Mouse (Mus musculus) testis, adult 2 months (tissue): ENCODE measurements around the gene Gm27029. TPM values are rescaled to one million over a fixed set of nuclear protein-coding genes. Genes with fewer than 3 reads are reported as not detected.
"Not testable (repeated sequence)": the region's sequence is repeated elsewhere in the genome, so short reads cannot be mapped to it uniquely, and the experiment has no call there.

Experiments
- H3K27ac ChIP-seq: fragments of 200-500 bp; 2 replicates; pipeline ENCODE4 v1.5.1; 2012; ENCODE audit warnings: low read depth, low read length; ENCODE audit not compliant: control insufficient read depth, insufficient read depth
- H3K27me3 ChIP-seq: fragments of 200-500 bp; 2 replicates; pipeline ENCODE4 v1.6.1; 2012; ENCODE audit warnings: mild to moderate bottlenecking, low read length, moderate library complexity; ENCODE audit not compliant: control insufficient read depth, insufficient read depth
- H3K36me3 ChIP-seq: fragments of 200-500 bp; 2 replicates; pipeline ENCODE4 v1.6.1; 2012; ENCODE audit warnings: mild to moderate bottlenecking, low read length; ENCODE audit not compliant: control insufficient read depth, insufficient read depth
- H3K4me1 ChIP-seq: fragments of 200-500 bp; 2 replicates; pipeline ENCODE4 v1.6.1; 2012; ENCODE audit warnings: low read length; ENCODE audit not compliant: control insufficient read depth, insufficient read depth
- H3K4me3 ChIP-seq: fragments of 200-500 bp; 2 replicates; pipeline ENCODE4 v1.5.1; 2012; ENCODE audit warnings: low read depth, mild to moderate bottlenecking, low read length, moderate library complexity, mixed read lengths; ENCODE audit not compliant: control insufficient read depth
- CTCF ChIP-seq: fragments of 200-500 bp; IDR thresholded peaks from 2 replicates; pipeline ENCODE4 v1.5.1; 2012; ENCODE audit warnings: low read depth, mild to moderate bottlenecking, inconsistent platforms, low read length, moderate library complexity; ENCODE audit not compliant: control insufficient read depth, insufficient read depth, insufficient replicate concordance
- POLR2A ChIP-seq: fragments of 200-500 bp; IDR thresholded peaks from 2 replicates; pipeline ENCODE4 v1.6.1; 2012; ENCODE audit warnings: low read depth, mild to moderate bottlenecking, inconsistent platforms, low read length, moderate library complexity; ENCODE audit not compliant: control insufficient read depth
- polyA plus RNA-seq: library from polyadenylated mRNA; depleted of rRNA; stranded (reverse); fragments of >200 nt; gene quantifications from 2 replicates; pipeline ENCODE4 v1.2.3, GENCODE M21; 2012

Gene Gm27029
- polyA plus RNA-seq, 1 experiment = 0.14 TPM

DNA sequence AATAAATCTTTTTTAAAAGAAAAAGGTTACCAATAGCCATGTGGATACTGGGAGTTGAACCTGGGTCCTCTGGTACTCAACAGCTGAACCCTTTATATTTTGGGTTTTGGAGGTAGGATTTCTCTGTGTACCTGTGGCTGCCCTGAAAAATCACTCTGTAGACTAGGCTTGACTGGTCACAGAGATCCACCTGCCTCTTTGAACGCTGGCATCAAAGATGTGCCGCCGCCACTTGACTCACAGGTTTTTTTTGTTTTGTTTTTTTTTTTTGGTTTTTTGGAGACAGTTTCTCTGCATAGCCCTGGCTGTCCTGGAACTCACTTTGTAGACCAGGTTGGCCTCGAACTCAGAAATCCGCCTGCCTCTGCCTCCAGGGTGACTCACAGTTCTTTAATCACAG lies 23.2 kb upstream of the Gm27029 start:
- Histone ChIP-seq H3K36me3 (peaks cover 4% of the 10 kb centered on the region), H3K4me3 (no peak overlapping the region), H3K4me1 (no peaks in the 10 kb centered on the region), H3K27me3 (no peaks in the 10 kb centered on the region), H3K27ac (no peak overlapping the region)
- TF ChIP-seq POLR2A = no peak
- no peak for TF ChIP-seq CTCF

DNA sequence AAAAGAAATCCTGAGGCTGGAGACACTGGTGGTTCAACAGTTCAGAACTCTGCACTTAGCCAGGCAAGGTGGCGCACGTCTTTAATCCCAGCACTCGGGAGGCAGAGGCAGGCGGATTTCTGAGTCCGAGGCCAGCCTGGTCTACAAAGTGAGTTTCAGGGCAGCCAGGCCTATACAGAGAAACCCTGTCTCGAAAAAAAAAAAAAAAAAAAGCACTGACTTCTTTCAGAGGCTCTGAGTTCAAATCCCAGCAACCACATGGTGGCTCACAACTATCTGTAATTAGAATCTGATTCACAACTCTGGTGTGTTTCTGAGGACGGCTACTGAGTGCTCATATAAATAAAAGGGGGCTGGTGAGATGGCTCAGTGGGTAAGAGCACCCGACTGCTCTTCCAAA lies 22.3 kb upstream of the Gm27029 start:
- H3K27ac ChIP-seq, H3K27me3 ChIP-seq, H3K4me1 ChIP-seq, H3K4me3 ChIP-seq, H3K36me3 ChIP-seq: not testable (repeated sequence)

DNA sequence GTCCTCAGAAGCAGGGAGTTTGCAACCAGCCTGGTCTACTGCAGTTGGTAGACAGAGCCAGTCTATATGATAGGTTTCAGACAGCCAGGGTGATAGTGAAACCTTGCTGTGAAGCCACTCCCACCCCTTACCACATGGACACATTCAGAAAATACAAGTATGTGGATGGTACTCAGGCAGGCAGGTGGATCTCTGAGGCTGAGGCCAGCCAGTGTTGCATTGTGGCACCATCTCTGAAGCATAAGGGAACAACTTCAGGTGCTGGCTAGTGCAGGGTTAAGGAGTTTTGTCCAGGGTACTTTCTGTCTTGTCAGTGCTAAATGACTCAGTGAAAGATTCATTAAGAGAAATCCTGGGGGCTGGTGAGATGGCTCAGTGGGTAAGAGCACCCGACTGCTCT lies 21.7 kb upstream of the Gm27029 start:
- Histone ChIP-seq H3K4me3 (no peak overlapping the region), H3K4me1 (no peaks in the 10 kb centered on the region; the same call in 1 of the 2 replicates), H3K27ac (no peak overlapping the region), H3K36me3 (peaks cover 4% of the 10 kb centered on the region), H3K27me3 (no peaks in the 10 kb centered on the region)
- TF ChIP-seq POLR2A (no peak), CTCF (no peak)

DNA sequence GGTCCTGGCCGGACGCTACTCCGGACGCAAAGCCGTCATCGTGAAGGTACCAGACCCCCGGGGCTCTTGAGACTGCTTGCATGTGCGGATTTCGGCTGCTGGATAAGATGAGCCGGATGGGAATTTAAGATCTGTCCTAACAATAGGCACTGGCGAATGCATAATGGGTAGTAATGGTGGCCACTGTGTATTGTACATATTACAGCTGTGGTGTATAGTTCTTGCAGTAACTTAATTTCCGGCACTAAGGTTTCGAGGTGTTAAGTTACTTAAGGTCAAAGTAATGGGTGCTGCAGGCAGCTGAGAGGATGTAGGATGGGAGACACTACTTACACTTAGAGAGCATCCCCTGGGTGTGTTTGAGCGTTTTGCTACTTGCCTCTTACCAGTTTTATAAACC lies 18.2 kb upstream of the Gm27029 start:
- Histone ChIP-seq H3K4me1 (no peaks in the 10 kb centered on the region; the same call in 1 of the 2 replicates), H3K27me3 (no peaks in the 10 kb centered on the region), H3K36me3 (peaks cover 4% of the 10 kb centered on the region), H3K4me3 (peak overlapping the region; percentile 81), H3K27ac (peak overlapping the region; percentile 82)
- no peak for TF ChIP-seq POLR2A
- TF ChIP-seq CTCF = no peak

DNA sequence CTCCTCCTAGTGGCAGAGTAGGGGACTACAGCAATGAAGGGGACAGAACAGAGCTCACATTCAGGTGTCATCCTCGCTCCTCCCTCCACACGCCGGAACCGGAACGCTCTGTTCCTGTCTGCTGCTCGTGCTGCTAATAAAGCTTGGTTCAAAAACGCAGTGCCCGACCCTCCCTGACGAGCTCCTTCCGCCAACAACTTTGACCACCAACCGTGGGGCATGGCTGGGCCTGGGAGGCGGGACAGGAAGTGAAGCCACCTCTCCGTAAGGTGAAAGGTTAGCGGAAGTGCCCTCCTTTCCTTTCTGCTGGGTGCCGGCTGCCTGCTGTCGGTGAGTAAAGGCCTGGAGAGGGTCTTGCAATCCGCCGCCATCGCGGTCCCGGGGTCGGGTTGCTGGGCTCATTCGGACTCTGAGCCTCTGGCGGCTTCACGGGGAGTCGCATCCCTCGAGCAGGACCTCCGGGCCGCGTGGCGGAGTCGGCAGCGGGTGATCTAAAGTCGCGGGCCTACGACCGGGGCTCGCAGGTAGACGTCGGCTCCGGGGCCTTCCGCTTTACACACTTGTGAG lies 17.6 kb upstream of the Gm27029 start, which contains the start of gene Rpl27:
Gene Rpl27, plus strand, starts transcription at position 172 of the 567 bp plus-strand sequence.
- H3K4me1 ChIP-seq = no peaks in the 10 kb centered on the region; the same call in 1 of the 2 replicates
- peak within 1 kb of the TSS; percentile 81 for H3K4me3 ChIP-seq
- peak within 1 kb of the TSS; percentile 82 for H3K27ac ChIP-seq
- no peaks in the 10 kb centered on the region for H3K27me3 ChIP-seq
- H3K36me3 ChIP-seq = peaks cover 4% of the 10 kb centered on the region
- TF ChIP-seq POLR2A (peak; percentile 89), CTCF (peak; percentile 75; the same call in 1 of the 2 replicates)

DNA sequence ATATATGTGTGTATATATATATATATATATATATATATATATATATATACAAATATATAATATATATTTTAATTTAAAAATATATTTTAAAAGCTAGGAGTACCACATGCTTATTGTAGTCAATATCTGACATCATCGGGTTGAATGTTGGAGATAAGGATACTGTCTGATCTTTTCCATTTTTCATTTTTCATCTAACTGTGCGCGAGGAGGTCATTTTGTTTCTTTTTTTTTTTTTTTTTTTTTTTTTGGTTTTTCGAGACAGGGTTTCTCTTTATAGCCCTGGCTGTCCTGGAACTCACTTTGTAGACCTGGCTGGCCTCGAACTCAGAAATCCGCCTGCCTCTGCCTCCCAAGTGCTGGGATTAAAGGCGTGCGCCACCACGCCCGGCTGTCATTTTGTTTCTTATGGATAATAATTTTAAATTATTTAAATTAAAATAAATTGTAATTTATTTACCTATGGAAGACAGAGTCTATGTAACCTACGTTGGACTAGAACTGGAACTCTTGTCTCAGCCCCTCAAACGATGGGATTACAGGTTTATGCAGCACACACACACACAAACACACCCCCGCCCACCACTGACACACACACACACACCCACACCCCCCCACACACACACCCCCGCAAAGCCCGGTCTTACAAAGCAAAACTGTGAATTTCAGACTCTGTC lies 17.0 kb upstream of the Gm27029 start:
- H3K4me1 ChIP-seq, H3K27me3 ChIP-seq, H3K36me3 ChIP-seq: not testable (repeated sequence)
- 0 out of 2 replicates have a peak overlapping the region, but pooled peaks have one; percentile 26 for H3K27ac ChIP-seq
- peak overlapping the region; percentile 81 for H3K4me3 ChIP-seq

DNA sequence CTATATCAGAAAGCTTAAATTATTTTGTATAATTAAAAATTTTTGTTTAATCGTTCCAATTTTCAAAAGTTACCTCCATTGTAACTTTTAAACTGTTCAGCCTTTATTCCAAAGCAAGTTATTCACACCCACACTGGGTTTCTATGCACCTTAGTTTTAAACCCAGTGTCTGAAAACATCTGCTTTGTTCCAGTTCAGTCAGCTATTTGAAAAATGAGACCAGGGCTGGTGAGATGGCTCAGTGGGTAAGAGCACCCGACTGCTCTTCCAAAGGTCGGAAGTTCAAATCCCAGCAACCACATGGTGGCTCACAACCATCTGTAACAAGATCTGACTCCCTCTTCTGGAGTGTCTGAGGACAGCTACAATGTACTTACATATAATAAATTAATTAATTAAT lies 13.4 kb upstream of the Gm27029 start:
- H3K27me3 ChIP-seq, H3K36me3 ChIP-seq, H3K27ac ChIP-seq, H3K4me3 ChIP-seq, H3K4me1 ChIP-seq: not testable (repeated sequence)

DNA sequence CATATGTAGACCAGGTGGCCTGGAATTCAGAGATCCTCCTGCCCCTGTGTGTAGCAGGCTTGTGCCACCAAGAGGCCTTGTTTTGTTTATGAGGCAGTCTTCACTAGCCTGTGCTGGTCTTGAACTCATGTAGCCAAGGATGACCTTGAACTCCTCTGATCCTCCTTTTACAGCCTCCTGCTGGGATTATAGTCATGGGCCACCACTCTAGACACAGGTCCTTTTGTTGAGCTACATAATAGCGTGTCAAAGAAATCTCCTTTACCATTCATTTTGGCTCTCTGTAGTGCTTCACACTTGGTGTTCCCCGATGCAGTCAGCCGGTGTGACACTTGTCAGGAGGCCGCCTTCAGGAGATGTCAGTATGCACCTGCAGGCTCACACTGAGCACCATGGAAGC lies 12.3 kb upstream of the Gm27029 start:
- TF ChIP-seq CTCF = no peak
- no peak for TF ChIP-seq POLR2A
- H3K27me3 ChIP-seq = no peaks in the 10 kb centered on the region
- H3K4me3 ChIP-seq = no peak overlapping the region
- H3K36me3 ChIP-seq = peaks cover 2% of the 10 kb centered on the region
- no peak overlapping the region for H3K27ac ChIP-seq
- no peaks in the 10 kb centered on the region; the same call in 1 of the 2 replicates for H3K4me1 ChIP-seq
